Mouse (Mus musculus) hindbrain, embryonic 11.5 days (tissue): ENCODE measurements around the gene Acnat2. TPM values are rescaled to one million over a fixed set of nuclear protein-coding genes. Genes with fewer than 3 reads are reported as not detected.
"Not testable (repeated sequence)": the region's sequence is repeated elsewhere in the genome, so short reads cannot be mapped to it uniquely, and the experiment has no call there.

ENCODE experiments used
- ATAC-seq: fragments of 200-750 bp; cut with Nextera tagmentation; 2 replicates; pipeline ENCODE4 v1.8.0; 2017; ENCODE audit warnings: mild to moderate bottlenecking, moderate TSS enrichment, moderate library complexity; ENCODE audit not compliant: low FRiP score
- DNase-seq: peaks from one replicate; pipeline ENCODE4 v3.0.0-alpha.2; 2015; ENCODE audit warnings: low spot score
- H3K27ac ChIP-seq: fragments of 300-500 bp; sonication (generic); 2 replicates; pipeline ENCODE4 v1.5.1; 2014; ENCODE audit warnings: mild to moderate bottlenecking, low read depth, low read length
- H3K27me3 ChIP-seq: fragments of 300-500 bp; sonication (generic); 2 replicates; pipeline ENCODE4 v1.6.1; 2014; ENCODE audit warnings: mild to moderate bottlenecking, low read length, moderate library complexity, mixed read lengths; ENCODE audit not compliant: control insufficient read depth, insufficient read depth
- H3K36me3 ChIP-seq: fragments of 300-500 bp; sonication (generic); 2 replicates; pipeline ENCODE4 v1.6.1; 2014; ENCODE audit warnings: mild to moderate bottlenecking, low read length, moderate library complexity, mixed read lengths; ENCODE audit not compliant: control insufficient read depth, insufficient read depth
- H3K4me1 ChIP-seq: fragments of 300-500 bp; sonication (generic); replicated peaks from 2 replicates; pipeline ENCODE4 v1.6.1; 2014; ENCODE audit warnings: low read length, mixed read lengths; ENCODE audit not compliant: control insufficient read depth, insufficient read depth
- H3K4me2 ChIP-seq: fragments of 300-500 bp; sonication (generic); replicated peaks from 2 replicates; pipeline ENCODE4 v1.6.1; 2014; ENCODE audit warnings: mild to moderate bottlenecking, low read depth, low read length
- H3K4me3 ChIP-seq: fragments of 300-500 bp; sonication (generic); 2 replicates; pipeline ENCODE4 v1.5.1; 2014; ENCODE audit warnings: low read depth, low read length
- H3K9ac ChIP-seq: fragments of 300-500 bp; sonication (generic); 2 replicates; pipeline ENCODE4 v1.6.1; 2014; ENCODE audit warnings: low read depth, low read length
- H3K9me3 ChIP-seq: fragments of 300-500 bp; sonication (generic); 2 replicates; pipeline ENCODE4 v1.6.1; 2016; ENCODE audit warnings: low read length; ENCODE audit not compliant: control insufficient read depth
- WGBS: fragments of 180-500 bp; shearing (Covaris S2); extraction: QIAGEN DNeasy Blood & Tissue Kit; methylation state at CpG from one replicate; pipeline ENCODE4 v1.1.7; 2014; 5-methylcytosine and 5-hydroxymethylcytosine counted together
- polyA plus RNA-seq: library from polyadenylated mRNA; unstranded; fragments of >200 nt; fragmentation: Nextera tagmentation; extraction: Ambion mirVana; gene quantifications from 2 replicates; pipeline ENCODE4 v1.2.1, GENCODE M21; 2014

Gene Acnat2
- polyA plus RNA-seq, 1 experiment from 2014 or later = not detected

GRCm38 (mm10) chr4:49368046-49368445, 39.9 kb downstream of the Acnat2 start:
- ATAC-seq = not testable (repeated sequence)

GRCm38 (mm10) chr4:49357097-49357496, 50.9 kb downstream of the Acnat2 start:
- Histone ChIP-seq H3K27me3 (no peaks in the 10 kb centered on the region), H3K27ac (no peak overlapping the region), H3K4me3 (no peak overlapping the region), H3K9me3 (no peaks in the 10 kb centered on the region), H3K4me2 (no peak overlapping the region), H3K9ac (no peak overlapping the region), H3K36me3 (no peaks in the 10 kb centered on the region), H3K4me1 (no peaks in the 10 kb centered on the region)
- ATAC-seq (no peak), DNase-seq (no peak)
- WGBS = 83% methylated on average over 2 of the region's 2 CpGs

More at GRCm38 (mm10) chr4:49368046-49368445, 39.9 kb downstream of the Acnat2 start:
- not testable (repeated sequence) for H3K4me2 ChIP-seq, H3K27me3 ChIP-seq, H3K27ac ChIP-seq, DNase-seq, H3K9me3 ChIP-seq, H3K9ac ChIP-seq, H3K4me1 ChIP-seq, H3K36me3 ChIP-seq, H3K4me3 ChIP-seq
- WGBS = 84% methylated on average over 3 of the region's 3 CpGs

GRCm38 (mm10) chr4:49350470-49350869, 57.5 kb downstream of the Acnat2 start:
- no peaks in the 10 kb centered on the region for H3K36me3 ChIP-seq
- no peaks in the 10 kb centered on the region for H3K9me3 ChIP-seq
- no peak overlapping the region for H3K27ac ChIP-seq
- H3K27me3 ChIP-seq = no peaks in the 10 kb centered on the region
- no peak for DNase-seq
- ATAC-seq = no peak
- no peaks in the 10 kb centered on the region for H3K4me1 ChIP-seq
- H3K4me2 ChIP-seq = no peak overlapping the region
- H3K4me3 ChIP-seq = no peak overlapping the region
- H3K9ac ChIP-seq = no peak overlapping the region
- 90% methylated on average over 4 of the region's 4 CpGs for WGBS

- Histone ChIP-seq H3K27me3 (no peaks in the 10 kb centered on the region), H3K9me3 (no peaks in the 10 kb centered on the region), H3K27ac (no peak overlapping the region), H3K4me1 (no peaks in the 10 kb centered on the region), H3K36me3 (no peaks in the 10 kb centered on the region), H3K9ac (no peak overlapping the region), H3K4me2 (no peak overlapping the region), H3K4me3 (no peak overlapping the region)
- WGBS = 59% methylated on average over 2 of the region's 2 CpGs
- ATAC-seq (no peak), DNase-seq (no peak)
Measured at GRCm38 (mm10) chr4:49348677-49349076, 59.3 kb downstream of the Acnat2 start.

GRCm38 (mm10) chr4:49348001-49348400, 60.0 kb downstream of the Acnat2 start:
- not testable (repeated sequence) for H3K9ac ChIP-seq, H3K27me3 ChIP-seq, H3K4me2 ChIP-seq, DNase-seq, H3K4me1 ChIP-seq, H3K9me3 ChIP-seq, H3K4me3 ChIP-seq, H3K27ac ChIP-seq, ATAC-seq, H3K36me3 ChIP-seq
- 85% methylated on average over 1 of the region's 1 CpGs for WGBS

GRCm38 (mm10) chr4:49340091-49340490, 67.9 kb downstream of the Acnat2 start:
- H3K4me1 ChIP-seq, DNase-seq, H3K9ac ChIP-seq, H3K4me2 ChIP-seq, H3K36me3 ChIP-seq, H3K27me3 ChIP-seq, H3K27ac ChIP-seq, ATAC-seq, H3K9me3 ChIP-seq, H3K4me3 ChIP-seq: not testable (repeated sequence)
- WGBS = 81% methylated on average over 3 of the region's 3 CpGs

DNA sequence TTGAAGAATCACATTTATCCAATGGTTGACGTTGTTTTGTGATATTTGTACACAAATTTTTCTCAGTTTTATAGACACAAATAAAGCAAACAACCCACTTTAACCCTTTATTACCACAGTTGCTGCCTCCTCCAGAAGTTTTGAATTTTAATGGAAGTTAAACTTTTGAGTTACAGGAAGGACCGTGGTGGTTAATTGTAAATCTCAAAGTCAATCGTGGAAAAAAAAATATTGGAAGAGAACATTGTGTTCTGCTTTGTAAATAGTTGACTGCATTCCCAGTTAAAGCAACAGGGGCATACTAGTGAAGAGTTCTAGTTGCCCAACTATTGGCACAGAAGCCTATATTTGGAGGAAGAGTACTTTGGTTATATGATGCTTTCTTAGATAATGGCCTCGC, 70.0 kb downstream of the Acnat2 start:
- not testable (repeated sequence) for H3K9me3 ChIP-seq, H3K4me2 ChIP-seq, H3K4me3 ChIP-seq, H3K27me3 ChIP-seq, H3K9ac ChIP-seq, H3K27ac ChIP-seq, ATAC-seq, DNase-seq, H3K36me3 ChIP-seq, H3K4me1 ChIP-seq
- WGBS = 91% methylated on average over 3 of the region's 4 CpGs

Other genes starting within 250 kb of the Acnat2 start
- not detected in 2 replicates for gene Acnat1, start 65.8 kb upstream of the Acnat2 start, polyA plus RNA-seq
- gene Baat, start 98.4 kb upstream of the Acnat2 start, polyA plus RNA-seq = 0.22 and 0.27 TPM in 2 replicates
- 93.1 and 93.9 TPM in 2 replicates for gene Mrpl50, start 112.9 kb upstream of the Acnat2 start, polyA plus RNA-seq
- 14.3 and 15.4 TPM in 2 replicates for gene Zfp189, start 113.0 kb upstream of the Acnat2 start, polyA plus RNA-seq
- gene Aldob, start 141.4 kb upstream of the Acnat2 start, polyA plus RNA-seq = not detected in 2 replicates
- 21.9 and 24.9 TPM in 2 replicates for gene Tmem246, start 189.7 kb upstream of the Acnat2 start, polyA plus RNA-seq
- gene Rnf20, start 223.9 kb upstream of the Acnat2 start, polyA plus RNA-seq = 78.1 and 78.5 TPM in 2 replicates